Mouse (Mus musculus) embryonic facial prominence, embryonic 10.5 days (tissue): Measurements from ENCODE around the gene Dolpp1. TPM values are rescaled to one million over a fixed set of nuclear protein-coding genes. Genes with fewer than 3 reads are reported as not detected.

Source experiments
- DNase-seq: peaks from one replicate; pipeline ENCODE4 v3.0.0-alpha.2; 2017; ENCODE audit warnings: low spot score
- H3K27ac ChIP-seq: fragments of 300-500 bp; sonication (generic); replicated peaks from 2 replicates; pipeline ENCODE4 v1.5.1; 2016; ENCODE audit warnings: mild to moderate bottlenecking
- H3K27me3 ChIP-seq: fragments of 300-500 bp; sonication (generic); replicated peaks from 2 replicates; pipeline ENCODE4 v1.6.1; 2016; ENCODE audit warnings: low read depth, mild to moderate bottlenecking; ENCODE audit not compliant: poor library complexity, severe bottlenecking
- H3K36me3 ChIP-seq: fragments of 300-500 bp; sonication (generic); replicated peaks from 2 replicates; pipeline ENCODE4 v1.6.1; 2016; ENCODE audit warnings: mild to moderate bottlenecking, moderate library complexity
- H3K4me1 ChIP-seq: fragments of 300-500 bp; sonication (generic); 2 replicates; pipeline ENCODE4 v1.6.1; 2016
- H3K4me3 ChIP-seq: fragments of 300-500 bp; sonication (generic); 2 replicates; pipeline ENCODE4 v1.5.1; 2016; ENCODE audit warnings: mild to moderate bottlenecking, moderate library complexity
- H3K9me3 ChIP-seq: fragments of 300-500 bp; sonication (generic); 2 replicates; pipeline ENCODE4 v1.6.1; 2016; ENCODE audit warnings: mild to moderate bottlenecking
- WGBS: fragments of 180-500 bp; shearing (Covaris S2); methylation state at CpG from one replicate; pipeline ENCODE4 v1.1.7; 2016; 5-methylcytosine and 5-hydroxymethylcytosine counted together
- polyA plus RNA-seq: library from polyadenylated mRNA; unstranded; fragments of >200 nt; fragmentation: Nextera tagmentation; extraction: Ambion mirVana; gene quantifications from 2 replicates; pipeline ENCODE4 v1.2.1, GENCODE M21; 2016

Gene Dolpp1
- polyA plus RNA-seq, 1 experiment from 2014 or later: 46.2 TPM

GRCm38 (mm10) chr2:30384814-30385213 lies 7.2 kb upstream of the Dolpp1 start:
- no peaks in the 10 kb centered on the region for H3K27me3 ChIP-seq
- H3K4me1 ChIP-seq: no peaks in the 10 kb centered on the region
- no peaks in the 10 kb centered on the region for H3K9me3 ChIP-seq
- 82% methylated on average over 5 of the region's 5 CpGs for WGBS
- H3K4me3 ChIP-seq: no peak overlapping the region
- H3K36me3 ChIP-seq: peaks cover 63% of the 10 kb centered on the region
- no peak overlapping the region for H3K27ac ChIP-seq
- no peak for DNase-seq

DNA sequence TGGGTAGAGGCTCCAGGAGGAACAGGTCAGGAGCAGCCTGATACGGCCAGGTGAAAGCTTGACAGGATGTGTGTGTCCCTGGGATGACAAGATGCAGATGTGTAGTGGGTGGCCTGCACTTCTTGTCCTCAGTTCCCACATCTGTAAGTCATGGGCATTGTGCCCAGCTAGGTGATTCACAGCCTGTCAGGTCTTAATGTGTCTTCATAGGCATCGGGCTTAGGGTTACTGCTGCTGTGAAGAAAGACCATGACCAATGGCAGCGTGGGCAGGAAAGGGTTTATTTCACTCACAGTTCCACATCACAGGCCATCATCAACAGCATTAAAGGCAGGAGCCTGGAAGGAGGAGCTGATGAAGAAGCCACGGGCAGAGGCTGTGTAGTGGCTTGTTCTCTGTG lies 6.5 kb upstream of the Dolpp1 start:
- Histone ChIP-seq H3K4me1 (peaks cover 4% of the 10 kb centered on the region), H3K36me3 (peaks cover 55% of the 10 kb centered on the region), H3K27me3 (no peaks in the 10 kb centered on the region), H3K9me3 (no peaks in the 10 kb centered on the region), H3K4me3 (no peak overlapping the region), H3K27ac (no peak overlapping the region)
- DNase-seq: no peak
- WGBS: 86% methylated on average over 4 of the region's 4 CpGs

DNA sequence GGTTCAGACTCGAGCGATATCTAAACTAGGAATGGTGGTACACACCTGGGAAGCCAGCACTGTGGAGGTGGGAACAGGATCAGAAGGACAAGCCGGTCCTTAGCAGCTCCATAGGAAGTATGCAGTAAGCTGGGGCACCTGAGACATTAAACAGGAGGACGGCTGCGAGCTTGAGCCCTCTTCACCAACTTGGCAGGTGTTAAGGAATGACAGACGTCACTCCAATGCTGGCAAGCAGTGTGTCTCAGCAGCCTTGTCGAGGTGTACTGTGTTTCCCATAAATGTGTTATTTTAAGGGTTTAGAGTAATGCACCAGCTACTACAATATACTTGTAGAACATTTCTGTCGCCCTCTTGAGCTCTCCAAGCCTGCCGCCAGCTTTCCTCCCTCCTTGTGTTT lies 5.1 kb upstream of the Dolpp1 start:
- no peak for DNase-seq
- Histone ChIP-seq H3K9me3 (no peaks in the 10 kb centered on the region), H3K4me1 (peaks cover 17% of the 10 kb centered on the region), H3K27ac (no peak overlapping the region), H3K36me3 (peaks cover 42% of the 10 kb centered on the region), H3K4me3 (no peak overlapping the region; the same call in 1 of the 2 replicates), H3K27me3 (no peaks in the 10 kb centered on the region)
- 85% methylated on average over 9 of the region's 9 CpGs for WGBS

GRCm38 (mm10) chr2:30389000-30389399 lies 3.1 kb upstream of the Dolpp1 start:
- Histone ChIP-seq H3K27ac (no peak overlapping the region), H3K36me3 (peaks cover 22% of the 10 kb centered on the region), H3K9me3 (no peaks in the 10 kb centered on the region), H3K27me3 (no peaks in the 10 kb centered on the region), H3K4me3 (no peak overlapping the region), H3K4me1 (peaks cover 31% of the 10 kb centered on the region)
- 89% methylated on average over 2 of the region's 2 CpGs for WGBS
- no peak for DNase-seq

GRCm38 (mm10) chr2:30392577-30393369 lies 719 bp downstream of the Dolpp1 start:
- H3K4me1 ChIP-seq: peaks cover 37% of the 10 kb centered on the region
- no peaks in the 10 kb centered on the region for H3K9me3 ChIP-seq
- under 1% methylated on average over 54 of the region's 54 CpGs for WGBS
- H3K4me3 ChIP-seq: peak overlapping the region; percentile 90
- DNase-seq: peak; percentile 92
- no peaks in the 10 kb centered on the region for H3K27me3 ChIP-seq
- peak overlapping the region; percentile 89 for H3K27ac ChIP-seq
- peaks cover 36% of the 10 kb centered on the region for H3K36me3 ChIP-seq

GRCm38 (mm10) chr2:30393370-30393656 lies 1.3 kb downstream of the Dolpp1 start:
- Histone ChIP-seq H3K36me3 (peaks cover 41% of the 10 kb centered on the region), H3K4me3 (peak overlapping the region; percentile 90), H3K27me3 (no peaks in the 10 kb centered on the region), H3K9me3 (no peaks in the 10 kb centered on the region), H3K27ac (peak overlapping the region; percentile 89), H3K4me1 (peaks cover 42% of the 10 kb centered on the region)
- 64% methylated on average over 1 of the region's 1 CpGs for WGBS
- no peak for DNase-seq

- peaks cover 56% of the 10 kb centered on the region for H3K4me1 ChIP-seq
- WGBS: 91% methylated on average over 7 of the region's 7 CpGs
- no peak overlapping the region for H3K27ac ChIP-seq
- H3K36me3 ChIP-seq: peaks cover 65% of the 10 kb centered on the region
- DNase-seq: no peak
- H3K9me3 ChIP-seq: no peaks in the 10 kb centered on the region
- no peaks in the 10 kb centered on the region for H3K27me3 ChIP-seq
- H3K4me3 ChIP-seq: no peak overlapping the region
These were observed 3.7 kb downstream of the Dolpp1 start for GRCm38 (mm10) chr2:30395757-30396156.

DNA sequence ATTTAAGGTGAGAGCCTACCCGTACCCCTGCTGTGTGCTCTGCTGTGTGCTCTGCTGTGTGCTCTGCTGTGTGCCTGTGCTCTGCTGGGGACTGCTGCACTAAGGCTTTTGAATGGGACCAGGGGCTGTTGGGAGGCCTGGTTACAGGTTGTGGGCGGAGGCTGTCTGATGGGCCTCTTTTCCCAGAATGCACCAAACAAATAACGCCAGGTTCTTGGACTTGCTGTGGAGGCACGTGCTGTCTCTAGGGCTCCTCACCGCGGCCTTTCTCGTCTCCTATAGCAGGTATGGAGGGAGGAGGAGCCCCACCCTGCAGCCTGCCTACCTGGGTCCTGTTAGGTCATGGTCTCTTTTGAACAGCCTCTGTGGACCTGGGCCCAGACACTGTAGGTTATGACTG lies 4.2 kb downstream of the Dolpp1 start:
- no peak for DNase-seq
- Histone ChIP-seq H3K4me1 (peaks cover 54% of the 10 kb centered on the region), H3K36me3 (peaks cover 70% of the 10 kb centered on the region), H3K9me3 (no peaks in the 10 kb centered on the region), H3K27me3 (no peaks in the 10 kb centered on the region), H3K4me3 (no peak overlapping the region), H3K27ac (no peak overlapping the region)
- WGBS: 90% methylated on average over 7 of the region's 7 CpGs

- Histone ChIP-seq H3K9me3 (no peaks in the 10 kb centered on the region), H3K4me3 (no peak overlapping the region), H3K27me3 (no peaks in the 10 kb centered on the region), H3K27ac (0 out of 2 replicates have a peak overlapping the region, but pooled peaks have one; percentile 85), H3K36me3 (peaks cover 88% of the 10 kb centered on the region), H3K4me1 (peaks cover 44% of the 10 kb centered on the region)
- 72% methylated on average over 10 of the region's 10 CpGs for WGBS
- no peak for DNase-seq
These were observed 6.0 kb downstream of the Dolpp1 start for GRCm38 (mm10) chr2:30397986-30398512.

GRCm38 (mm10) chr2:30399191-30400171 lies 7.4 kb downstream of the Dolpp1 start:
- H3K4me1 ChIP-seq: peaks cover 30% of the 10 kb centered on the region
- no peaks in the 10 kb centered on the region for H3K27me3 ChIP-seq
- no peaks in the 10 kb centered on the region for H3K9me3 ChIP-seq
- H3K36me3 ChIP-seq: peaks cover 95% of the 10 kb centered on the region
- H3K27ac ChIP-seq: peak overlapping the region; percentile 85
- H3K4me3 ChIP-seq: peak overlapping the region; percentile 11; the same call in 1 of the 2 replicates
- DNase-seq: peak; percentile 32
- 45% methylated on average over 20 of the region's 20 CpGs for WGBS

DNA sequence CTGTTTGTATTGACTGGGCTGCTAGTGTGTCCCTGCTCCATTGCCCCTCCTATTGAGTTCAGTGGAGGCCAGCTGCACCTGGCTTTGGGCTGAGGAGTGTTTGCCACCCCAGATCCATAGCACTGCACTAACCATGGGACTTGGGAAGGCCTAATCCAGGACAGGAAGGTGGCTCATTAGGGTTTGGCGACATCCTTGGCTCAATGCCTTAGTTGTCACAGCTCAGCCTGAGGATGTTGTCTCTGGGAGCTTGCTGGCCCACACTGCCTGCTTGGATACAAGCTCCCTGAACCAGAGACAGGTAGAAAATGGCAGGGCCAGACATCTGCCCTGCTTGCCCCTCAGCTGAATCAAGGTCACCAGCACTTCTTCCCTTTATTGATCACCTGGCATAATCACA lies 9.5 kb downstream of the Dolpp1 start:
- Histone ChIP-seq H3K27ac (no peak overlapping the region), H3K9me3 (no peaks in the 10 kb centered on the region), H3K4me1 (peaks cover 28% of the 10 kb centered on the region), H3K36me3 (peaks cover 97% of the 10 kb centered on the region), H3K4me3 (no peak overlapping the region), H3K27me3 (no peaks in the 10 kb centered on the region)
- DNase-seq: no peak
- WGBS: 87% methylated on average over 1 of the region's 1 CpGs

DNA sequence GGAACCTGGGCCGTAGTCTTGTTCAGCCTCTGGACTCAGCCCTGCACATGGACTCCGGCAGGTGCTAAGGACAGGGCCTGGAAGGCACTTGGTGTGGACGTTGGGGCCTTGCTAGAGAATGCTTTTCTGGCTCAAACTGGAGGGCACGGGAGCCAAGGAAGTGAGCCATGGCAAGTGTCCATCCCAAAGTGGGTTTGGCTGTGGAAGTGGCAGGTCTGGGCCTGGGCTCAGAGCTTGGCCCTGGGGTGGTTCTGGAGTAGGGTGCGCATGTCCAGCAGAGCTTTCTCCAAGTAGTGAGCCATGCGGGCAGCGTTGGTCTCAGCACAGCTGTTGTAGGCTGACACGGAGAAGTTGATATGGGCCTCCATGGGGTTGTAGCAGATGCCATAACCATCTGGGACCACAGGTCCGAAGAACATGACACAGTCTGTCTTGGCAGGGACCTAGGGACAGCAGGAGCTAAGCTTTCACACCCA lies 10.3 kb downstream of the Dolpp1 start:
- no peaks in the 10 kb centered on the region for H3K9me3 ChIP-seq
- peaks cover 97% of the 10 kb centered on the region for H3K36me3 ChIP-seq
- H3K27ac ChIP-seq: no peak overlapping the region
- H3K4me1 ChIP-seq: peaks cover 28% of the 10 kb centered on the region
- DNase-seq: no peak
- H3K27me3 ChIP-seq: no peaks in the 10 kb centered on the region
- 92% methylated on average over 9 of the region's 9 CpGs for WGBS
- no peak overlapping the region for H3K4me3 ChIP-seq
